Mouse (Mus musculus) macrophage (primary cell): ENCODE data around the gene Gm11099. TPM values are rescaled to one million over a fixed set of nuclear protein-coding genes. Genes with fewer than 3 reads are reported as not detected.

Experiments used
- H3K27ac ChIP-seq: fragments of 350-480 bp; formaldehyde crosslinking; 2 replicates; pipeline ENCODE4 v1.9.0; 2021
- H3K36me3 ChIP-seq: fragments of 350-480 bp; formaldehyde crosslinking; 2 replicates; pipeline ENCODE4 v1.9.0; 2021; ENCODE audit errors: inconsistent target
- H3K4me3 ChIP-seq: fragments of 350-480 bp; formaldehyde crosslinking; 2 replicates; pipeline ENCODE4 v1.9.0; 2021; ENCODE audit errors: inconsistent target
- H3K79me2 ChIP-seq: fragments of 350-480 bp; formaldehyde crosslinking; 2 replicates; pipeline ENCODE4 v1.9.0; 2021; ENCODE audit errors: inconsistent target
- WGBS: methylation state at CpG from one replicate; pipeline ENCODE4 v1.1.7; 2026; ENCODE audit warnings: inconsistent platforms; ENCODE audit not compliant: missing documents; 5-methylcytosine and 5-hydroxymethylcytosine counted together
- polyA plus RNA-seq: library from polyadenylated mRNA; stranded (reverse); fragments of 250-400 nt; gene quantifications from 3 replicates; pipeline ENCODE4 v1.2.4, GENCODE M21; 2018; ENCODE audit warnings: inconsistent platforms
- total RNA-seq, 78 experiments: library from RNA; depleted of rRNA; stranded (reverse); fragments of 250-400 nt; gene quantifications; 1 replicate in 9 of 78; 2 replicates in 24 of 78; 3 replicates in 43 of 78; 4 replicates in 2 of 78; pipeline ENCODE4 v1.2.4; 2018; ENCODE audit warnings: inconsistent platforms in 56 of 78

The Gm11099 gene
- not detected for total RNA-seq (2018; cell fraction: chromatin; rRNA removed)
- not detected for total RNA-seq (2018; cell fraction: cytosol; rRNA removed)
- total RNA-seq (2018; cell fraction: nucleus; rRNA removed) = not detected
- not detected in 3 replicates for polyA plus RNA-seq

DNA sequence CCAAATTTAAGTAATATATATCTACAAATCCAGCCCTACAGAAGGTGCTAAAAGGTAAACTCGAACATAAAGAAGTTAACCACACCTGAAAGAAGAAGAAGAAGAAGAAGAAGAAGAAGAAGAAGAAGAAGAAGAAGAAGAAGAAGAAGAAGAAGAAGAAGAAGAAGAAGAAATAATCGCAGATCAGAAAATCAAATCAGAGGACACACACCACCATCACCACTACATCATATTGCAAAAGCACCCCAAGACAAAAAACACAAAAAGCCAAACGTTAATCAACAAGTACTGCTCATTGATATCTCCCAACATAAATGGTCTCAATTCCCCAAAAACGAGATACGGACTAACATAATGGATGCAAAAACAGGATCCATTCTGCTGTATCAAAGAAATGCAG, at the start of gene Gm11099:
TSS of gene Gm11099 (plus strand) at position 301 of the 400 bp plus-strand sequence.
- WGBS = 93% methylated on average over 5 of the region's 5 CpGs
- H3K4me3 ChIP-seq = no peak within 1 kb of the TSS
- H3K27ac ChIP-seq = no peak within 1 kb of the TSS

DNA sequence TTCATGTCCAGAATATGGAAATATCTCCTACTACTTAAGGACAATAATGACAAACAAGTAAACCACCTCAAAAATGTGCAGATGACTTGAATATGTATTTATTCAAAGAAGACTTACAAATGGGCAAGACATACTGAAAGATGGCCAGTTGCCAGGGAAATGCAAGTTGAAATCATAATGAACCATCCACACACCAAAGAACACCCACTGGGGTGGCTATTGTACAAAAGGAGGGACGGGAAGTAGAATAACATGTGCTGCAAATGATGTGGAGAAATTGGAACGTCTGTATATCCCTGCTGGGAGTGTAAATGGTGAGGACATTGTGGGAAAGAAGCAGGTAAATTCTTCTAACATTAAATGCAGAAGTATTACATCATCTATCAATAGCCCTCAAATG, 46.3 kb upstream of the Gm11099 start:
- Histone ChIP-seq H3K27ac (no peak overlapping the region), H3K4me3 (no peak overlapping the region), H3K36me3 (no peaks in the 10 kb centered on the region), H3K79me2 (no peaks in the 10 kb centered on the region)
- WGBS = 62% methylated on average over 2 of the region's 2 CpGs

More for the DNA sequence above, at the start of gene Gm11099:
- Histone ChIP-seq H3K79me2 (no peaks in the 10 kb centered on the region), H3K36me3 (no peaks in the 10 kb centered on the region)

DNA sequence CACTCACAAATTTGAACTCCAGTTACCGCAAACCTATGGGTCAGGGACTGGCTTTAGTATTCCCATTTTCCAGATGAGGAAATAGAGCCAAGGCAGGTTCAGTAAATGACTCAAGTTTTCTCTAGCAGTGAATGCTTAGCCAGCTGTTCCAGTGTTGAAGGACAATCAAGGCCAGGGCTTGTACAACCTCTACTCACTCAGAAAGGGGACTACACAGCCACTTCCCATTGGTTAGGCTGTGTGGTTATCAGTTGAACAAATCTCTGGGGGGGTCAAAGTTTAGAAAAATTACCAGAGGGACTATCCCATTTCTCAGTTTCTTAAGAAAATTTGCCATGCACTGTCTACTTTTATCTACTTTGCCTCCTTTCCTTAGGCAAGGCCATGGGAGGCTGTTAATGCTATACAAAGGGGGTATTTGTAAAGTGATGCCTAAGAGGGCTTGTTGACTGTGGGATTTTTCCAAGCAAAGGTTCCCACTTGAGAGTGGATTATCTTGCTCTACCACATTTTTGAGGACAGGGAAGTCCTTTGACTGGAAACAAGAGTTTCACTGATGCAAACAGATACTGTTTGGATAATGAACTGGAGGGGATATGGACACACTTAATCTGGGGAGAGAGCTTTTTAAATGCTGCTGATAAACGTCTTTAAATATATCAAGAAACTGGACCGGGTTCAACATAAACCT, 30.2 kb upstream of the Gm11099 start:
- WGBS = 82% methylated on average over 2 of the region's 3 CpGs

DNA sequence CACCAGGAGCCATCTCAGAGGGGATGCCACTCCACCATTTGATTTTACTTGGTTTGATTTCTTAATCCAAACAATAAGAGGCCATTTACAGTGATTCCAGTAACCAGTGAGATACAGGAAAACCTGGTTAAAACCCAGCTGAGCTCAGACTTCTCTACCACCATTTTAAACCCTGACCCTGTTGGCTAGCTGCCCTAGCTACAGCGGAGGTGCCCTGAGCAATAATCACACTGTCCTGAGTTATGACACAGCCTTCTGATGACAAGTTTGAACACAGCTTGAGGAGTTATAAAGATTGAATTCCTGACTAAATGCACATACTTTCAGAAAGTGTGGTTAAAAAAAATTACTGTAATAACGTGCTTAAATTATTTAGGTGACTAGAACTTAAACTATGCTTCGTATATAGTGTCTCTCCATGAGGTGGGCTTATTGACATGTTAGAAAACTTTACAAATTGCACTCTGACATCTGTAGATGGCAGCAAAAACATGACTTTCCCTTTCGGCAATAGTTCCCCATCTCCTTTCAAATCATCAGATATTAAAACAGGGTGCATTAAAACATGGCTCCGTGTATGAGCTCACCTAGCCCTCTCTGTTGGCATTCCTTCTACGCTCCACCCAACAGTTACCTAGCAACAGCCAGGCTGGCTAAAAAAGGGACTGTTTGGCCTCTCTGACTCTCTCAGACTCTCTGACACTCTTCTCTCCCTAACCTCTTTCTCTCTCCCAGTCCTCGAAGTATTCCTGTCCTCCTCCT, 29.1 kb upstream of the Gm11099 start:
- 66% methylated on average over 7 of the region's 7 CpGs for WGBS
- no peaks in the 10 kb centered on the region for H3K79me2 ChIP-seq
- no peak overlapping the region for H3K4me3 ChIP-seq
- no peak overlapping the region for H3K27ac ChIP-seq
- H3K36me3 ChIP-seq = no peaks in the 10 kb centered on the region

More for the DNA sequence above, 30.2 kb upstream of the Gm11099 start:
- Histone ChIP-seq H3K79me2 (no peaks in the 10 kb centered on the region), H3K4me3 (no peak overlapping the region), H3K36me3 (no peaks in the 10 kb centered on the region), H3K27ac (no peak overlapping the region)

- 98% methylated on average over 20 of the region's 20 CpGs for WGBS
- Histone ChIP-seq H3K27ac (no peak overlapping the region), H3K36me3 (no peaks in the 10 kb centered on the region), H3K79me2 (no peaks in the 10 kb centered on the region), H3K4me3 (no peak overlapping the region)
Measured at GRCm38 (mm10) chr2:58832253-58832980, 26.8 kb upstream of the Gm11099 start.

DNA sequence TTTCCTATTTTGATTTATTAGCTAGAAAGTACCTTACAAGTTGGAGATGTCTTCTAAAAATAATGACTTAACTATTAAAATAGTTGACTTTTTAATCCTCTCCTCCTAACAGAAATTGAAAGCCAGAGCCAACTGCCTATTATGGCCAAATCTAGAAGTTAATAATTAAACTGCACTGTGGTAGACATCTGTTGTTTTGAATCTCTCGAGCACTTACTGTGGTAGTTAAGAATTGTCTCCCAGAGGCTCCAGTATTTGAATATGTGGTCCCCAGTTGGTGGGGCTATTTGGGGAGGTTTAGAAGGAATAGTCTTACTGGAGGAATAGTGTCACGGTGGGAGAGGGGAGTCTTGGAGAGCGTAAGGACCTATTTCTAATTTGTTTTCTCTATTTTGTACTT, 18.2 kb upstream of the Gm11099 start:
- WGBS = 93% methylated on average over 3 of the region's 3 CpGs
- no peak overlapping the region for H3K27ac ChIP-seq

GRCm38 (mm10) chr2:58842443-58842842, 16.8 kb upstream of the Gm11099 start:
- 93% methylated on average over 4 of the region's 4 CpGs for WGBS
- Histone ChIP-seq H3K79me2 (no peaks in the 10 kb centered on the region), H3K36me3 (no peaks in the 10 kb centered on the region), H3K4me3 (no peak overlapping the region), H3K27ac (no peak overlapping the region)

More for the DNA sequence above, 18.2 kb upstream of the Gm11099 start:
- H3K36me3 ChIP-seq = no peaks in the 10 kb centered on the region
- no peaks in the 10 kb centered on the region for H3K79me2 ChIP-seq
- H3K4me3 ChIP-seq = no peak overlapping the region

GRCm38 (mm10) chr2:58844499-58844898, 14.7 kb upstream of the Gm11099 start:
- Histone ChIP-seq H3K36me3 (no peaks in the 10 kb centered on the region), H3K4me3 (no peak overlapping the region), H3K79me2 (no peaks in the 10 kb centered on the region), H3K27ac (no peak overlapping the region)
- 38% methylated on average over 10 of the region's 10 CpGs for WGBS

DNA sequence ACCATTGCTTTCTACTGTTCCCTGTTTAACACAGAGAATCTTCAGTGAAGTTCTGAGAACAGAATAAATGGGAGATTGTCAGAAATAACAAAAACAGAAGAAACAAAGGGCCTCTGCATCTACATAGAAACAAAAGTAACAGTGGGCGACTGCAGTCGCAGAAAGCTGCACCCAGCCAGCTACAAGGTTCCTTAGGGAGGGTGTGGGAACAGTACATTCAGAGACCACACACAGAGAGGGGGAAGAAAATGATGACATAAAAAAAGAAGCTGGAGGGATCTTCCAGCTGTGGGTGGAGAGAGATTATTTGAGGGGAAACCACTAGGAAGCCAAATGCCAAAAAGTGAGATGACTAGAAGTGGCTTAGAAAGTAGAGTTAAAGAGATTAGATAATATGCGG, 20.6 kb downstream of the Gm11099 start:
- H3K4me3 ChIP-seq = no peak overlapping the region
- 80% methylated on average over 3 of the region's 3 CpGs for WGBS
- no peaks in the 10 kb centered on the region for H3K36me3 ChIP-seq
- H3K79me2 ChIP-seq = no peaks in the 10 kb centered on the region
- H3K27ac ChIP-seq = no peak overlapping the region

- no peak overlapping the region for H3K27ac ChIP-seq
- H3K4me3 ChIP-seq = no peak overlapping the region
- WGBS = 54% methylated on average over 4 of the region's 4 CpGs
- H3K79me2 ChIP-seq = no peaks in the 10 kb centered on the region
- H3K36me3 ChIP-seq = no peaks in the 10 kb centered on the region
Measured at GRCm38 (mm10) chr2:58905057-58905456, 45.8 kb downstream of the Gm11099 start.

DNA sequence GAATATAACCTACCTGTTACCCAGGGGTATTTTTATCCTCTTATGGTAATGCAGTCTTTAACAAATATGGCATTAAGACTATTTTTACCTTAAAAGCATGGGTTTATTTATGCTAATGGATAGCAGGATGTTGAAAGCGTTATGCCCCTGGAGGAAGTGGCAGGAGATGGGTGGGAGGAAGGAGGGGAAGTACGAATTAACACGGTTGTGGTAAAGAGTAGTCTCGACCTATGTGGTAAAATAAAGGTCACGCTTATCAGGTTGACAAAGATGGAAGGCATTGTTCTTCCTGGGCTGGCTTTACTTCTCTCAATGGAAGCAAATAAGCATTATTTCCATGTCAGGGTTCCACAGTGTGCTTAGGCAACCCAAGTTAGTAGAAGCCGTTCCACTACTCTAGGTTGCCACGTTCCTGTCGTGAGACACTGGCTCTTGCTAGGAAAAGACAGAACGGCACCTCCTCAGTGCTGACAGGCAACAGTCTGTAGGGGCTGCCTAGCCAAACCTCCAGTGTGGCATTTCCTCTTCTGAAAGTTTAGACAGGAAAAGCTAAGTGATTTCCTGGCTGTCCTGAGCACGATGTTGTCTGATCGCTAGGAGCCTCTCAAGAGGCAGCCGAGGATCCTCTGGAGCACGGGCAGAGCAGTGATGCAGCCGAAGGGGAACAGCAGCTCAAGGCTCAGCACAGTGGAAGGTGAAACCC, 47.7 kb downstream of the Gm11099 start:
- H3K27ac ChIP-seq = no peak overlapping the region
- WGBS = 4% methylated on average over 14 of the region's 14 CpGs
- H3K4me3 ChIP-seq = no peak overlapping the region
- H3K36me3 ChIP-seq = no peaks in the 10 kb centered on the region
- no peaks in the 10 kb centered on the region for H3K79me2 ChIP-seq

- Histone ChIP-seq H3K36me3 (no peaks in the 10 kb centered on the region), H3K4me3 (no peak overlapping the region), H3K27ac (no peak overlapping the region), H3K79me2 (no peaks in the 10 kb centered on the region)
- WGBS = 97% methylated on average over 8 of the region's 9 CpGs
Measured at GRCm38 (mm10) chr2:58912339-58912738, 53.1 kb downstream of the Gm11099 start.

GRCm38 (mm10) chr2:58918351-58918750, 59.1 kb downstream of the Gm11099 start:
- no peaks in the 10 kb centered on the region for H3K79me2 ChIP-seq
- no peak overlapping the region for H3K4me3 ChIP-seq
- H3K27ac ChIP-seq = no peak overlapping the region
- 98% methylated on average over 4 of the region's 4 CpGs for WGBS
- H3K36me3 ChIP-seq = no peaks in the 10 kb centered on the region

GRCm38 (mm10) chr2:58925551-58925950, 66.3 kb downstream of the Gm11099 start:
- no peak overlapping the region for H3K27ac ChIP-seq
- WGBS = 100% methylated on average over 2 of the region's 2 CpGs
- H3K79me2 ChIP-seq = no peaks in the 10 kb centered on the region
- no peak overlapping the region for H3K4me3 ChIP-seq
- no peaks in the 10 kb centered on the region for H3K36me3 ChIP-seq
